Mouse (Mus musculus): ENCODE results near the gene Hectd4. TPM values are rescaled to one million over a fixed set of nuclear protein-coding genes. Genes with fewer than 3 reads are reported as not detected.

The Hectd4 gene
- polyA plus RNA-seq, 1 experiment from 2014 or later, result 2.0 TPM

DNA sequence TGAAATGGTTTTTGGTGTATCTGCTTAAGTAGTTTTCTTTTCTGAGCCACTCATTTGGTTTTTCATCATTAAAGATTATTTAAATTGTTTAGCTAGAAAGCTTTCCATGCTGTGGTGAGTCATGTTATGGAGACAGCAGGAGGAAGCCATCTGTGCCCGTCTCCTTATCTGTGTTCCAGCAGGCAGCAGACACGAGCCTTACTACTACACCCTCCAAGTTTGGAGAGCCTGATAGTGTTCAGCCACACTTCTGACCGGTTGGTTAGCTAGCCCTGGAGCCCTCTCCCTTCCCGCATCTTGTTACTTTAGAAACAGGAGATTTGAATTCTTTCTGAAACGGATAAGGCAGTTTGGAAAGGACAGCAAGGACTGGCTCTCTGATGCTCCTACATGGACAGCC is 16.2 kb downstream of the Hectd4 start:
- no peak for ATAC-seq (replicated peaks; ENCODE audit: low FRiP score, low read depth)
- H3K27ac ChIP-seq, result no peak overlapping the region
- H3K9me3 ChIP-seq (replicated peaks; ENCODE audit: low read length), result no peaks in the 10 kb centered on the region
- no peak for DNase-seq (ENCODE audit: low spot score)
- no peak overlapping the region for H3K4me3 ChIP-seq (replicated peaks; ENCODE audit: low read depth, low read length)
- H3K9ac ChIP-seq (ENCODE audit: low read depth, low read length), result no peak overlapping the region
- no peak for TF ChIP-seq CTCF (IDR thresholded peaks at IDR 0.05; ENCODE audit: low read depth)
- no peak overlapping the region for H3K4me2 ChIP-seq (ENCODE audit: low read length)
- WGBS, result 66% methylated on average over 5 of the region's 5 CpGs
- no peaks in the 10 kb centered on the region for H3K27me3 ChIP-seq (ENCODE audit: insufficient read depth, low read length)
- H3K36me3 ChIP-seq (ENCODE audit: insufficient read depth, low read length), result no peaks in the 10 kb centered on the region
- no peaks in the 10 kb centered on the region for H3K4me1 ChIP-seq (replicated peaks; ENCODE audit: insufficient read depth, low read length)

DNA sequence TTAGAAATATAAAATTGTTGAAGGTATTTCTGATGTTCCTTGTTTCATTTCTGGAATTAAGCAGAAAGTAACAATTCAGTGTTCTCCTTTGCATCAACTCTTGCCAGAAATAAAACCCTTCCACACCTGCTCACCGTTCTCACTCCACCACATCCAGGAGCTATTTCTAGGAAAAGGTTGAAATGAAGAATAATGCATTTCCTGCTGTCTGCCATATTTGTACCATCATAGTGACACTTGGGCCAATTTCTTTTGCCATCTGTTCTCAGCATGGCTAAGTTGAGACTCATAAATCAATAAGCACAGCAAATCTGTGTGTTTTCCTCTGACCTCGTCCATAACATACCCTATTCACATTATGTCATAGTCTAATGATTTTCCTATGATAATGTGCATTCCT is 18.2 kb downstream of the Hectd4 start:
- ATAC-seq (replicated peaks; ENCODE audit: low FRiP score, low read depth), result no peak
- H3K36me3 ChIP-seq (ENCODE audit: insufficient read depth, low read length), result no peaks in the 10 kb centered on the region
- H3K9me3 ChIP-seq (replicated peaks; ENCODE audit: low read length), result no peaks in the 10 kb centered on the region
- H3K4me2 ChIP-seq (ENCODE audit: low read length), result no peak overlapping the region
- no peak overlapping the region for H3K27ac ChIP-seq
- H3K4me3 ChIP-seq (replicated peaks; ENCODE audit: low read depth, low read length), result no peak overlapping the region
- no peak for DNase-seq (ENCODE audit: low spot score)
- H3K9ac ChIP-seq (ENCODE audit: low read depth, low read length), result no peak overlapping the region
- no peak for TF ChIP-seq CTCF (IDR thresholded peaks at IDR 0.05; ENCODE audit: low read depth)
- no peaks in the 10 kb centered on the region for H3K27me3 ChIP-seq (ENCODE audit: insufficient read depth, low read length)
- WGBS, result 72% methylated on average over 2 of the region's 2 CpGs
- no peaks in the 10 kb centered on the region for H3K4me1 ChIP-seq (replicated peaks; ENCODE audit: insufficient read depth, low read length)

DNA sequence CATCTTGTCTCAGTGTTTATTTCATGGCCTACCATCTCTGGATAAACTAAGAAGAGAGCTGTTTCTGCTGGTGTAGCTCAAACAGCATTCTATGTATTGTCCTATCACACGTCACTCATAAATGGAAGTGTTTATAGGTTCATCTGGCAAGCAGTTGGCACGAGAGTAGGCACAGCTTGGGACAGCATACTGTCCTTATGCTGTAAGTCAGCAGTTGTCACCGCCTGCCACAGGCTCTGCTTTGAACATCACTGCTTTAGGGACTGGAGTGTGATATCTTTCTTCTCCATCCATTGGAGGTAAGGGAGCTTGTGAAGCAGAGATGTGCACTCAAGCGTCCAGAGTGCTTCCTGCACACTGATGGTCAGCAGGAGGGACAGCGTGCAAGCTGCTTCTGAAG is 19.8 kb downstream of the Hectd4 start:
- Histone ChIP-seq H3K4me2 (ENCODE audit: low read length) (no peak overlapping the region), H3K4me3 (replicated peaks; ENCODE audit: low read depth, low read length) (no peak overlapping the region), H3K27ac (no peak overlapping the region), H3K4me1 (replicated peaks; ENCODE audit: insufficient read depth, low read length) (no peaks in the 10 kb centered on the region), H3K27me3 (ENCODE audit: insufficient read depth, low read length) (no peaks in the 10 kb centered on the region), H3K9me3 (replicated peaks; ENCODE audit: low read length) (no peaks in the 10 kb centered on the region), H3K36me3 (ENCODE audit: insufficient read depth, low read length) (no peaks in the 10 kb centered on the region), H3K9ac (ENCODE audit: low read depth, low read length) (no peak overlapping the region)
- 47% methylated on average over 5 of the region's 5 CpGs for WGBS
- no peak for ATAC-seq (replicated peaks; ENCODE audit: low FRiP score, low read depth)
- no peak for TF ChIP-seq CTCF (IDR thresholded peaks at IDR 0.05; ENCODE audit: low read depth)
- DNase-seq (ENCODE audit: low spot score), result no peak

DNA sequence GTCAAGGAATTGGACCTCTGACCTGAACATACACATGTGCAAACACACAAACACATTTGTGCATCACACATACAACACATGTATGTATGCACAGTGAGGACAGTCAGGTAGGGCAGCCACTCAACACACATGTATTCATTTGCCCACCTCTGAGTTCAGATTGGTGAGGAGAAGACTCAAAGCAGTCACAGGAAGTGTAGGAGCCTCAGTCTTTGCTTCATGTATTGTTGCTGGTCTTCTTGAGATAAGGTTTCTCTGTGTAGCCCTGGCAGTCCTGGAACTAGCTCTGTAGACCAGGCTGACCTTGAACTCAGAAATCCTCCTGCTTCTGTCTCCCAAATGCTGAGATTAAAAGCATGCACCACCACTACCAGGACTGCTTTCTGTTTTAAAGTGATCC is 21.2 kb downstream of the Hectd4 start:
- Histone ChIP-seq H3K4me3 (replicated peaks; ENCODE audit: low read depth, low read length) (no peak overlapping the region), H3K27ac (no peak overlapping the region), H3K4me1 (replicated peaks; ENCODE audit: insufficient read depth, low read length) (no peaks in the 10 kb centered on the region), H3K36me3 (ENCODE audit: insufficient read depth, low read length) (no peaks in the 10 kb centered on the region), H3K9me3 (replicated peaks; ENCODE audit: low read length) (no peaks in the 10 kb centered on the region), H3K4me2 (ENCODE audit: low read length) (no peak overlapping the region), H3K27me3 (ENCODE audit: insufficient read depth, low read length) (no peaks in the 10 kb centered on the region), H3K9ac (ENCODE audit: low read depth, low read length) (no peak overlapping the region)
- DNase-seq (ENCODE audit: low spot score) (no peak), ATAC-seq (replicated peaks; ENCODE audit: low FRiP score, low read depth) (no peak)
- no peak for TF ChIP-seq CTCF (IDR thresholded peaks at IDR 0.05; ENCODE audit: low read depth)

DNA sequence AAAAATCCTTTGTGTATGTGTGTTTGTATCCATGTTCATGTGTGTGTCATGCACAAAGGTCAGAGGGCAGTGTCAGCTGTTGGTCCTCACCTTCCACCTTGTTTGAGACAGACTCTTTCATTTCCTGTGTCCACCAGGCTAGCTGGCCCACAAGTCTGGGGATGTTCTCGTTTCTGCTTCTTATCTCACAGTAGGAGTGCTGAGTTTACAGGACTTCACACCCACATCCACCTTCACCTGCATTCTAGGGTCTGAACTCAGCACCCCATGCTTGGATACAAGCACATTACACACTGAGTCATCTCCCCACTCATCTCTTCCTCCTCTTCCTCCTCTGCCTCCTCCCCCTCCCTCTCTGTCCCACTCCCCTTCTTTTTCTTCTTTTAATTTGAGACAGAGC is 22.2 kb downstream of the Hectd4 start:
- 74% methylated on average over 1 of the region's 1 CpGs for WGBS
- ATAC-seq (replicated peaks; ENCODE audit: low FRiP score, low read depth) (no peak), DNase-seq (ENCODE audit: low spot score) (no peak)
- Histone ChIP-seq H3K4me1 (replicated peaks; ENCODE audit: insufficient read depth, low read length) (no peaks in the 10 kb centered on the region), H3K27ac (no peak overlapping the region), H3K9ac (ENCODE audit: low read depth, low read length) (no peak overlapping the region), H3K27me3 (ENCODE audit: insufficient read depth, low read length) (no peaks in the 10 kb centered on the region), H3K36me3 (ENCODE audit: insufficient read depth, low read length) (no peaks in the 10 kb centered on the region), H3K4me2 (ENCODE audit: low read length) (no peak overlapping the region), H3K9me3 (replicated peaks; ENCODE audit: low read length) (no peaks in the 10 kb centered on the region), H3K4me3 (replicated peaks; ENCODE audit: low read depth, low read length) (no peak overlapping the region)
- TF ChIP-seq CTCF (IDR thresholded peaks at IDR 0.05; ENCODE audit: low read depth), result no peak

DNA sequence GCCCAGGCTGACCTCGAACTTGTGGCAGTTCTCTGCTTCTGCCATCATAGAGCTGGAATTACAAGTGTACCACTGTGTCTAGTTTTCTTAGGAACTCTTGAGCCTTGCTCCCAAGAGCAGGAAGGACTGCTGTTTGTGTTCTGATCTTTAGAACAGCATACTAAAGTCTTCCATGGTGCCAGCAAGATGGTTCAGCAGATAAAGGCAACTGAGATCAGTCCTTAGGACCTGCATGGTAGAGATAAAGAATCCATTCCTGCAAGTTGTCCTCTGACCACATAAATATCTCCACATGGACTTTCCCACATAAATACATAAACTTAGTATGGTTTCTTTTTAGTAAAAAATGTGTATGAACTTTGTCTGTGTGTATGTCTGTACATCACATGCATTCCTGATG is 22.7 kb downstream of the Hectd4 start:
- WGBS, result 87% methylated on average over 1 of the region's 1 CpGs
- Histone ChIP-seq H3K36me3 (ENCODE audit: insufficient read depth, low read length) (no peaks in the 10 kb centered on the region), H3K4me1 (replicated peaks; ENCODE audit: insufficient read depth, low read length) (no peaks in the 10 kb centered on the region), H3K27me3 (ENCODE audit: insufficient read depth, low read length) (no peaks in the 10 kb centered on the region), H3K4me2 (ENCODE audit: low read length) (no peak overlapping the region), H3K27ac (no peak overlapping the region), H3K9ac (ENCODE audit: low read depth, low read length) (no peak overlapping the region), H3K4me3 (replicated peaks; ENCODE audit: low read depth, low read length) (no peak overlapping the region), H3K9me3 (replicated peaks; ENCODE audit: low read length) (no peaks in the 10 kb centered on the region)
- DNase-seq (ENCODE audit: low spot score), result no peak
- no peak for ATAC-seq (replicated peaks; ENCODE audit: low FRiP score, low read depth)
- no peak for TF ChIP-seq CTCF (IDR thresholded peaks at IDR 0.05; ENCODE audit: low read depth)

DNA sequence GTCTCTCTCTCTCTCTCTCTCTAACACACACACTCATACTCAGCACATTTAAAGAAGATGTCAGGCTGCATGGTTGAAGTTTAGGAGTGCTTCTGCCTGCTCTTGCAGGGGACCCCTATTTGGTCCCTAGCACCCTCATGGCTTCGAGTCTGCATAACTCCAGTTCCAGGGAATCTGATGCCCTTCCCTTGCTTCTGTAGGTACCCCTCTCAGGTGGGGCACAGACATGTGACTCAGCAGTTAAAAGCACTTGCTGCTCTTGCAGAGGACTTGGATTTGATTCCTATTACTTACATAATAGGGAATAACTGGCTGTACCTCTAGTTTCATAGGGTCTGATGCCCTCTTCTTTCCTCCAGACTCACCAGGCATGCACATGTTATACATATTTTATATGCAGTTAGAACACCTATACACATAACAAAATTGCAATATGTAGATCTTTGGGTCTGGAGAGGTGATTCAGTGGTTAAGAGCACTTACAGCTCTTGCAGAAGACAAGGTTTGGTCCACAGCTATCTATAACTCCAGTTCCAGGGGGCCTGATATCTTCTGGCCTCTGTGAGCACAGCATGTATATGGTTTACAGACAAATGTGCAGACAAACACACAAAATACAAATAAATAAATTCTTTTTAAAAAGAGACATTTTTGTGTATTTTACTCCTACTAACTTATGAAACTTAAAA is 23.8 kb downstream of the Hectd4 start:
- no peaks in the 10 kb centered on the region for H3K9me3 ChIP-seq (replicated peaks; ENCODE audit: low read length)
- ATAC-seq (replicated peaks; ENCODE audit: low FRiP score, low read depth) (no peak), DNase-seq (ENCODE audit: low spot score) (no peak)
- no peak overlapping the region for H3K4me2 ChIP-seq (ENCODE audit: low read length)
- no peak overlapping the region for H3K9ac ChIP-seq (ENCODE audit: low read depth, low read length)
- no peak overlapping the region for H3K27ac ChIP-seq
- H3K4me1 ChIP-seq (replicated peaks; ENCODE audit: insufficient read depth, low read length), result no peaks in the 10 kb centered on the region
- no peak overlapping the region for H3K4me3 ChIP-seq (replicated peaks; ENCODE audit: low read depth, low read length)
- TF ChIP-seq CTCF (IDR thresholded peaks at IDR 0.05; ENCODE audit: low read depth), result no peak
- H3K27me3 ChIP-seq (ENCODE audit: insufficient read depth, low read length), result no peaks in the 10 kb centered on the region
- no peaks in the 10 kb centered on the region for H3K36me3 ChIP-seq (ENCODE audit: insufficient read depth, low read length)
- 81% methylated on average over 1 of the region's 1 CpGs for WGBS
